Mouse (Mus musculus): ENCODE measurements around the gene Slc6a20a. TPM values are rescaled to one million over a fixed set of nuclear protein-coding genes. Genes with fewer than 3 reads are reported as not detected.

The Slc6a20a gene
- total and polyA plus RNA-seq, 2 experiments from 2014 or later: not detected

DNA sequence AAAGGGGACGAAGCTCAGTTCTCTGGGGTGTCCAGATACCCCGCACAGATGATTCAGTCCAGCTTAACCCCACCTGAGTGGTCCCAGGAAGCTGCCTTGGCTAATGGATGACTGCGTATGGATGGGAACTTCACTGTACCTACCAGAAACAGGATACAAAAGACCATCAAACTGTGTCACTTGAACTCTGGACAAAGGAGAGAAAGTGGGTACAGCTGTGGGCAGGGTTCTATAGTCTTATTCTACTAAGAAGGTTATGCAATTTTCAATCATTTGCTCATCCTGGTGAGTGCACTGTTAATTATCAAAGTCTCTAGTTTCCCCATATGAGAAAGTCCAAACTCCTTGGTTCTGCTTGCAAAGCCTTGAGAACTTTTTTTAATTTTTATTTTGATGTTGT lies 45.7 kb downstream of the Slc6a20a start:
- 73% methylated on average over 3 of the region's 3 CpGs for WGBS
- H3K4me1 ChIP-seq (ENCODE audit: control insufficient read depth, insufficient read depth): no peaks in the 10 kb centered on the region
- ATAC-seq (ENCODE audit: insufficient read depth, low read depth) (no peak), DNase-seq (ENCODE audit: low spot score) (no peak)
- no peaks in the 10 kb centered on the region for H3K9me3 ChIP-seq (replicated peaks; ENCODE audit: control insufficient read depth, low read length)
- no peak overlapping the region for H3K4me3 ChIP-seq (ENCODE audit: low read depth, low read length)
- no peak overlapping the region for H3K9ac ChIP-seq (replicated peaks; ENCODE audit: low read depth, low read length)
- no peaks in the 10 kb centered on the region for H3K36me3 ChIP-seq (replicated peaks; ENCODE audit: control insufficient read depth, insufficient read depth, low read length)
- TF ChIP-seq EP300 (IDR thresholded peaks at IDR 0.05; ENCODE audit: low read depth) (no peak), CTCF (IDR thresholded peaks at IDR 0.05; ENCODE audit: low read depth) (no peak)
- H3K4me2 ChIP-seq (ENCODE audit: low read depth, low read length): no peak overlapping the region
- no peak overlapping the region for H3K27ac ChIP-seq (ENCODE audit: low read depth)
- H3K27me3 ChIP-seq (ENCODE audit: control insufficient read depth, insufficient read depth, low read length): no peaks in the 10 kb centered on the region

DNA sequence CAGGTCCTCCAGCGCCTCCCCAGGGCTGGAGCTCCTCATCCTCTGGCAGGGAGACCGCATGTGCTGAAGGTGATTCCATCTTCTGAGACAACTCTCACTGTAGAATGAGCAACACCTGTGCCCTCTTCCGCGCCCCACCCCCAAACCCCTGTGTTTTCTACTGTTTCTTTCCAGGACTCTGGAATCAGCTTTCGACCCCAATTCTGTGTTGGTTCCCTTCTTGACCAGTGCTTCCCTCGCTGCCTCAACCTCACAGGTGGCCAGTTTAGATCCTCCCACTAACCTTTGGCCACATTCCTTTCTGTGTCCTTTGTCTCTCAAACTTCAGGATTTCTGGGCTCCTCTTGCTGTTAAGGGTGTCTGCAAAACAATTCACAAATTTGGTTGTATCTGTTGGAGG lies 46.4 kb downstream of the Slc6a20a start, which contains the start of gene Slc6a20b:
Gene Slc6a20b, minus strand, starts transcription at position 285 of the 400 bp plus-strand sequence.
- no peaks in the 10 kb centered on the region for H3K9me3 ChIP-seq (replicated peaks; ENCODE audit: control insufficient read depth, low read length)
- H3K4me1 ChIP-seq (ENCODE audit: control insufficient read depth, insufficient read depth): no peaks in the 10 kb centered on the region
- H3K27ac ChIP-seq (ENCODE audit: low read depth): no peak within 1 kb of the TSS
- WGBS: 79% methylated on average over 6 of the region's 6 CpGs
- DNase-seq (ENCODE audit: low spot score) (no peak), ATAC-seq (ENCODE audit: insufficient read depth, low read depth) (no peak)
- no peak within 1 kb of the TSS for H3K4me3 ChIP-seq (ENCODE audit: low read depth, low read length)
- no peaks in the 10 kb centered on the region for H3K27me3 ChIP-seq (ENCODE audit: control insufficient read depth, insufficient read depth, low read length)
- H3K36me3 ChIP-seq (replicated peaks; ENCODE audit: control insufficient read depth, insufficient read depth, low read length): no peaks in the 10 kb centered on the region
- H3K9ac ChIP-seq (replicated peaks; ENCODE audit: low read depth, low read length): no peak within 1 kb of the TSS
- H3K4me2 ChIP-seq (ENCODE audit: low read depth, low read length): no peak within 1 kb of the TSS
- no peak for TF ChIP-seq EP300 (IDR thresholded peaks at IDR 0.05; ENCODE audit: low read depth)
- TF ChIP-seq CTCF (IDR thresholded peaks at IDR 0.05; ENCODE audit: low read depth): no peak

DNA sequence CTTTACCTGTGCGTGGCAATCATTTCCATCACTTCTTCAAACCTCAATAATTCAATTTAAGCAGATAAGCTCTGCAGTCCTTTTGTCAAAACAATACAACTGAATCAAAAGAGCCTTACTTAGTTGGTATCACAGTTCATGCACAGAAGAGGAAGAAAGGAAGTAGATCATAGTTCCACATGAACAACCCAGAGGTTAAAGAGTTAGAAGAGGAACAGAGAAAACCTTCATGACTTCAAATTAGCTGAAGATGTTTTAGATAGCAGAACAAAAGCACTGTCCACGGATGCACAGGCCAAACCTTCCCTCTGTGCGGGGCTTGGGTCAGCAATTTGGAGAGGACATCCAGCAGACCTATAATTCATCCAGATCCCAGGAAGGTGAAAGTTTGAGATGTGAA lies 47.0 kb downstream of the Slc6a20a start:
- no peaks in the 10 kb centered on the region for H3K9me3 ChIP-seq (replicated peaks; ENCODE audit: control insufficient read depth, low read length)
- H3K4me1 ChIP-seq (ENCODE audit: control insufficient read depth, insufficient read depth): no peaks in the 10 kb centered on the region
- H3K27me3 ChIP-seq (ENCODE audit: control insufficient read depth, insufficient read depth, low read length): no peaks in the 10 kb centered on the region
- no peak overlapping the region for H3K9ac ChIP-seq (replicated peaks; ENCODE audit: low read depth, low read length)
- no peak for DNase-seq (ENCODE audit: low spot score)
- no peak overlapping the region for H3K27ac ChIP-seq (ENCODE audit: low read depth)
- H3K36me3 ChIP-seq (replicated peaks; ENCODE audit: control insufficient read depth, insufficient read depth, low read length): no peaks in the 10 kb centered on the region
- no peak overlapping the region for H3K4me3 ChIP-seq (ENCODE audit: low read depth, low read length)
- WGBS: 72% methylated on average over 3 of the region's 3 CpGs
- TF ChIP-seq EP300 (IDR thresholded peaks at IDR 0.05; ENCODE audit: low read depth) (no peak), CTCF (IDR thresholded peaks at IDR 0.05; ENCODE audit: low read depth) (no peak)
- H3K4me2 ChIP-seq (ENCODE audit: low read depth, low read length): no peak overlapping the region
- ATAC-seq (ENCODE audit: insufficient read depth, low read depth): no peak

DNA sequence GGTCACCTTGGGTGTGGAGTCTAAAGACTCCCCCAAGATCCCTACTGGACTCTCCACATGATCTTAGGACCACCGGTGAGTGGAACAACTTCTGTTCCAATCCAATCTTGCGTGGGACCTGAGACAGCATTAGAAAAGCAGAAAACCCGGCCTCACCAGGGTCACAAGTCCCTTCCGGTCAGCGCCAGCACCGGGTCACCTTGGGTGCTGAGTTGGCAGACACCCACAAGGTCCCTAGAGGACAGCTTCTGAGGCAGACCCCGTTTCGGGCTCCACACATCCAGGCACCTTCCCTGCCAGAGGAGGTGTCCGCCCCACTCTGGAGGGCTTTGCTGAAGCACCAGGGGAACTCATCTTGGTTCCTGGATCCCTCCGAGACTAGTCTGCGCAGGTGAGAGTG lies 52.9 kb downstream of the Slc6a20a start:
- Histone ChIP-seq H3K4me1 (ENCODE audit: control insufficient read depth, insufficient read depth) (no peaks in the 10 kb centered on the region), H3K4me2 (ENCODE audit: low read depth, low read length) (no peak overlapping the region), H3K27ac (ENCODE audit: low read depth) (no peak overlapping the region), H3K36me3 (replicated peaks; ENCODE audit: control insufficient read depth, insufficient read depth, low read length) (no peaks in the 10 kb centered on the region), H3K27me3 (ENCODE audit: control insufficient read depth, insufficient read depth, low read length) (no peaks in the 10 kb centered on the region), H3K9ac (replicated peaks; ENCODE audit: low read depth, low read length) (no peak overlapping the region), H3K4me3 (ENCODE audit: low read depth, low read length) (no peak overlapping the region), H3K9me3 (replicated peaks; ENCODE audit: control insufficient read depth, low read length) (no peaks in the 10 kb centered on the region)
- ATAC-seq (ENCODE audit: insufficient read depth, low read depth) (no peak), DNase-seq (ENCODE audit: low spot score) (no peak)
- TF ChIP-seq EP300 (IDR thresholded peaks at IDR 0.05; ENCODE audit: low read depth): no peak
- no peak for TF ChIP-seq CTCF (IDR thresholded peaks at IDR 0.05; ENCODE audit: low read depth)
- 86% methylated on average over 11 of the region's 11 CpGs for WGBS

DNA sequence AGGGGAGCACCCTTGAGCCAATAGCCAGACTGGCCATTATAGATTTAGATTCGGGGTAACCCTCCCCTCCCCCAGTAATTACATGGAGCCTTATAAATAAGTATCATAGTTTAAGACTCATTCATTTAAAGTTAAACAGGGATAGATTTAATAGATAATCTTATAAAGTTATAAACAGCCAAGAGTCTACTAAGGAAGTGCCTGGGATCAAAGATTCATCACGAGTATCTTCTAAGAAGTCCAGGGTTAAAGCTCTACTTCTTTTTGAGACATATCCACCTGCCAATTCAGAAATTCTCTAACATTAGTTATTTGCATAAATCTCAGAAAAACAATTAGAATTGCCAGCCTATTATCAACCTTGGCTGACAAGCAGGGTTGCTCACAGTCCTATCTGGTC lies 53.9 kb downstream of the Slc6a20a start:
- ATAC-seq (ENCODE audit: insufficient read depth, low read depth): no peak
- no peak overlapping the region for H3K27ac ChIP-seq (ENCODE audit: low read depth)
- no peaks in the 10 kb centered on the region for H3K4me1 ChIP-seq (ENCODE audit: control insufficient read depth, insufficient read depth)
- DNase-seq (ENCODE audit: low spot score): no peak
- no peak overlapping the region for H3K9ac ChIP-seq (replicated peaks; ENCODE audit: low read depth, low read length)
- WGBS: 72% methylated on average over 2 of the region's 2 CpGs
- TF ChIP-seq EP300 (IDR thresholded peaks at IDR 0.05; ENCODE audit: low read depth): no peak
- no peak for TF ChIP-seq CTCF (IDR thresholded peaks at IDR 0.05; ENCODE audit: low read depth)
- H3K4me3 ChIP-seq (ENCODE audit: low read depth, low read length): no peak overlapping the region
- H3K9me3 ChIP-seq (replicated peaks; ENCODE audit: control insufficient read depth, low read length): no peaks in the 10 kb centered on the region
- H3K27me3 ChIP-seq (ENCODE audit: control insufficient read depth, insufficient read depth, low read length): no peaks in the 10 kb centered on the region
- no peak overlapping the region for H3K4me2 ChIP-seq (ENCODE audit: low read depth, low read length)
- no peaks in the 10 kb centered on the region for H3K36me3 ChIP-seq (replicated peaks; ENCODE audit: control insufficient read depth, insufficient read depth, low read length)

DNA sequence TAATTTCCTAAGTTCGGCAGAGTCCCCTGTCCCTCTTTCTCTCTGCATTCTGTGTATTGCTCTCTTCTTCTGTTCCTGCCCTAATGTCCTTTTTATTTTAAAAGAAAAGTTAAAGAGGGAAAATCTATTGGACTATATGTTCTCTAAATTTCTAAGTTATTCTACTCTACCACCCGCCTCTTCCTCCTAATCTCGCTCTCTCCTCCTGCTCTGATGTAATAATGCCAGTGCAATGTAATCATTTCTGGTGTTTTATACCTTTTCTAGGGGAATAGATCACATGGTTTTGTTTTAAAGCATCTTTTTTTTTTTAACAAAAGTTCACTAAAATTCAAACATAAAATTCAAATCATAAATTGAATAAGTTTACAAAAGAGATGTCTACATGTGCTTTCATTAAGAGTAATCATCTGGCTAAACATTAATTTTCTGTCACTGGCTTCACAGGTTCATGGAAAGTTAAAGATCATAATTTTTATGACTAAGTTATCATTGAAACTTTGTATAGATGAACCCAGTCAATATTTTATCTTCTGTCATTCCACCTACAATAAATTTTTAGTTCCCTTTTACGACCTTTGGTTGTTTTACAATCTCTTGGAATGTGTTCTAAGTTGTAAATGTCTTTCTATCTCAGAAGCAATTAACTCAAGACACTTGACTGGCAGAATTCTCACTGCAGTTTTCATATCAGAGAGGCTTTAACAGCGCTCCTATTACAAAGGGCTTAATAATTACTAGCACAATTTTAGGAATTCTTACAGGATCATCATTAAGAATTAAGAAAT lies 58.2 kb downstream of the Slc6a20a start:
- Histone ChIP-seq H3K9ac (replicated peaks; ENCODE audit: low read depth, low read length) (no peak overlapping the region), H3K36me3 (replicated peaks; ENCODE audit: control insufficient read depth, insufficient read depth, low read length) (no peaks in the 10 kb centered on the region), H3K4me2 (ENCODE audit: low read depth, low read length) (no peak overlapping the region), H3K4me3 (ENCODE audit: low read depth, low read length) (no peak overlapping the region), H3K9me3 (replicated peaks; ENCODE audit: control insufficient read depth, low read length) (no peaks in the 10 kb centered on the region), H3K4me1 (ENCODE audit: control insufficient read depth, insufficient read depth) (no peaks in the 10 kb centered on the region), H3K27me3 (ENCODE audit: control insufficient read depth, insufficient read depth, low read length) (no peaks in the 10 kb centered on the region), H3K27ac (ENCODE audit: low read depth) (no peak overlapping the region)
- WGBS: 77% methylated on average over 5 of the region's 5 CpGs
- ATAC-seq (ENCODE audit: insufficient read depth, low read depth) (no peak), DNase-seq (ENCODE audit: low spot score) (no peak)
- no peak for TF ChIP-seq EP300 (IDR thresholded peaks at IDR 0.05; ENCODE audit: low read depth)
- no peak for TF ChIP-seq CTCF (IDR thresholded peaks at IDR 0.05; ENCODE audit: low read depth)

Data from heart, postnatal 0 days (tissue).